Mouse (Mus musculus): ENCODE measurements at regions not wholly inside any gene's neighbourhood (a gene's known extent, or its start where the extent isn't known, plus 50 kb on each side); places are given as distances from the start of the nearest gene placed in this dataset.
"Not testable (repeated sequence)": the region's sequence is repeated elsewhere in the genome, so short reads cannot be mapped to it uniquely, and the experiment has no call there.

GRCm38 (mm10) chr14:53039475-53039874 is 543.9 kb upstream of the Olfr1507 start:
- TF ChIP-seq POLR2A, CTCF (IDR thresholded peaks at IDR 0.05; ENCODE audit: extremely low read depth, insufficient read depth, low read length): not testable (repeated sequence)
